Mouse (Mus musculus) lung, adult 2 months (tissue): Measurements from ENCODE around the gene Ctnna3.

Experiments used
- CTCF ChIP-seq: fragments of 200-500 bp; IDR thresholded peaks from 2 replicates; pipeline ENCODE4 v1.5.1; 2011; ENCODE audit warnings: mild to moderate bottlenecking, low read length, control low read depth; ENCODE audit not compliant: insufficient read depth
- POLR2A ChIP-seq: fragments of 200-500 bp; IDR thresholded peaks from 2 replicates; pipeline ENCODE4 v1.6.1; 2011; ENCODE audit warnings: low read depth, mild to moderate bottlenecking, control low read depth, low read length, borderline replicate concordance; ENCODE audit errors: extremely low read depth

DNA sequence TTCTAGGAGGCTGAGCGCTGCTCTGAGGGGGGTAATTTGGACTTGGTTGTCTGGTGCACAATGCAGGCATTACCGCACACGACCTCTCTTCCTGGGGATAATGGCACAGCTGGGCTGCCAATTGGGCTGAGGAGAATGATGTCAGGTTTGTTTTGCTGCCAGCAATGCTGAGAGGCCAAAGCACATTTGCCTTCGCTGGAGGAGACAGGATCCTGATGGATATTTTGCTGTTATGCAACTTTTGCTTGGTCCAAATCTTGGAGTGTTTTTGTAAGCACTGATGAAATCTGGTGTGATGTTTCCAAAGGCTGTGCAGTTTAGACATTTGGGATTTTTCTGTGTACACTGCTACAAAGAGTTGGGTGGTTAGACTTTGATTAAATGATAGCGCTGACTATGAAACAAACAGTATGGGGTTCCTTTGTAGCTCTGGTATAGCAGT, 450.6 kb downstream of the Ctnna3 start:
- TF ChIP-seq CTCF (no peak), POLR2A (no peak)
